In the genomic region with DNA sequence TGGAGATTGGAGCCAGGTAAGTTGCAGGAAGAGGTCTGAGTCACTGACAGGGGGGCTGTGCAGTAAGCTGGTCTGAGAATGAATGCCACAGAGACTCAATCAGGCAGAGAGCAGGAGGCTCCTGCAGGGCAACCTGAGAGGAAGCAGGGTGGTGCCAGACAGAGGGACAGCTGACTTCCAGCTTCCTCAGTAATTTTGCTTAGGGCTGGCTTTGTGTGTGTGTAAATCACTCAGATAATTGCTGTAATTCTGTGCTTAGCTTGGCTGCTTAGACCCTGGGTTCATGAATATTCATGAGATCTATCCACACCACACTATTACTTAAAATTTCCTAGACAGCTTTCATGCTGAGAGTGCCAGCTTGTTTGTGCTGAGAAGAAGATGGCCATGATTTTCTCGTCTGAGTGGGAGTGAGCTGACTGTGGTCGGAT, we compare ENCODE assay signal across 10 mouse cellular contexts.
A peak's percentile ranks its signal among the peaks of the same experiment; 100 is the strongest.
DNase-seq lines count a peak whose midpoint lies in the region; TF ChIP-seq lines count a peak whose summit lies in the region.
"Had no signal": no experiment of that assay in that cellular context is flagged by ENCODE, and none has a peak within 500 bp of the region (broad histone marks: within the 10 kb centered on the region; RNA-seq: fewer than 3 reads in every experiment).

No protein-coding gene starts in this region.

- no peaks in the 10 kb centered on the region for H3K4me1 ChIP-seq in cerebellum, adult 2 months (ENCODE audit: control insufficient read depth, insufficient read depth, low read length)
- peaks cover 16% of the 10 kb centered on the region for H3K4me1 ChIP-seq in limb, embryonic 10.5 days

- 37% methylated on average over 2 of the region's 2 CpGs for WGBS in cerebellum, adult 2 months
- WGBS in limb, embryonic 10.5 days = 64% methylated on average over 2 of the region's 2 CpGs

- DNase-seq in cerebellum, postnatal 10 days = peak; percentile 22 to 48
- no peak for DNase-seq in cerebellum, adult 2 months
- peak; percentile 26 for DNase-seq in left cerebral cortex, postnatal 4 days
- DNase-seq in left cerebral cortex, adult 9 months (ENCODE audit: low spot score in 2 of 2) = no peak
- DNase-seq in limb, embryonic 10.5 days (ENCODE audit: low spot score) = no peak
- peak; percentile 64 for DNase-seq in retina, postnatal 1 day
- DNase-seq in cerebellum, adult 9-11 months = no peak
- DNase-seq in spleen, postnatal 10 days (ENCODE audit: low spot score in 2 of 2) = no peak
- DNase-seq: cerebellum, adult 11-12 months; thymus, postnatal 14 days had no signal

- no peak overlapping the region for H3K4me3 ChIP-seq in cerebellum, adult 2 months (replicated peaks; ENCODE audit: insufficient read depth, low read depth, low read length)
- H3K4me3 ChIP-seq in limb, embryonic 10.5 days = no peak overlapping the region

- TF ChIP-seq POLR2A in cerebellum, adult 2 months (IDR thresholded peaks at IDR 0.05; ENCODE audit: borderline replicate concordance, insufficient read depth, low read length) = no peak

- H3K27ac ChIP-seq in cerebellum, adult 2 months (ENCODE audit: insufficient read depth, low read length) = no peak overlapping the region
- H3K27ac ChIP-seq in limb, embryonic 10.5 days = 0 out of 2 replicates have a peak overlapping the region, but pooled peaks have one; percentile 14

- H3K27me3 ChIP-seq in cerebellum, adult 2 months (ENCODE audit: control insufficient read depth, insufficient read depth, low read length) = no peaks in the 10 kb centered on the region
- H3K27me3 ChIP-seq in limb, embryonic 10.5 days (ENCODE audit: low read depth, poor library complexity, severe bottlenecking) = no peaks in the 10 kb centered on the region

- intact Hi-C loops in left cerebral cortex, postnatal 4 days (cut with DNase I) = loop anchor here (10.0 kb wide), 1 partner anchor 343 kb away; no protein-coding TSS in a partner anchor

- H3K36me3 ChIP-seq in limb, embryonic 10.5 days = no peaks in the 10 kb centered on the region

- no peak for TF ChIP-seq CTCF in cerebellum, adult 2 months (IDR thresholded peaks at IDR 0.05; ENCODE audit: borderline replicate concordance, insufficient read depth, low read depth, low read length)

- H3K9me3 ChIP-seq in limb, embryonic 10.5 days (replicated peaks) = no peaks in the 10 kb centered on the region

Comparison
In these comparisons a context has a peak if more than half of its experiments do, and no peak if none do; other contexts are left out.
1. DNase-seq: peak in cerebellum, postnatal 10 days (2 of 2), left cerebral cortex, postnatal 4 days (single experiment) and retina, postnatal 1 day (single experiment); none in cerebellum, adult 2 months (0 of 2), left cerebral cortex, adult 9 months (0 of 2), limb, embryonic 10.5 days (single experiment), cerebellum, adult 9-11 months (single experiment) and spleen, postnatal 10 days (0 of 2).